Mouse (Mus musculus): ENCODE measurements around the gene Eif2b3.
A peak's percentile ranks its signal among the peaks of the same experiment; 100 is the strongest.

Gene Eif2b3

GRCm38 (mm10) chr4:117019206-117020134, at the start of gene Eif2b3:
Eif2b3 (plus strand) TSS chr4:117019402.
- peak; percentile 93 for DNase-seq (ENCODE audit: low spot score)

DNA sequence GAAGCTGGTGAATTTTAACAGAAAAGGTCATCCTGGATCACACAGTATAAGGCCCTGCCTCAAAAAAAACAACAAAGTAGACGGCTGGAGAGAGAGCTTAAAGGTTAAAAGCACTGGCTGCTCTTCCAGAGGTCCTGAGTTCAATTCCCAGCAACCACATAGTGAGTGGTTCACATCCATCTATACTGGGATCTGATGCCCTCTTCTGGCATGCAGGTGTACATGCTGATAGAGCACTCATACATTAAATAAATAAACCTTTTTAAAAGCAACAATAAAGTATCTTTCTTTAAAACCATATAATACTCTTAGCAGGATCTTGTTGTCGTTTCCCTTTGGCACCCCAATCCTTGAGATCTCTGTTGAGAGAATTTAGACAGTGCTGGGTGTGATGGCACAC, 42.7 kb upstream of the Eif2b3 start:
- DNase-seq (ENCODE audit: low spot score) = no peak

DNA sequence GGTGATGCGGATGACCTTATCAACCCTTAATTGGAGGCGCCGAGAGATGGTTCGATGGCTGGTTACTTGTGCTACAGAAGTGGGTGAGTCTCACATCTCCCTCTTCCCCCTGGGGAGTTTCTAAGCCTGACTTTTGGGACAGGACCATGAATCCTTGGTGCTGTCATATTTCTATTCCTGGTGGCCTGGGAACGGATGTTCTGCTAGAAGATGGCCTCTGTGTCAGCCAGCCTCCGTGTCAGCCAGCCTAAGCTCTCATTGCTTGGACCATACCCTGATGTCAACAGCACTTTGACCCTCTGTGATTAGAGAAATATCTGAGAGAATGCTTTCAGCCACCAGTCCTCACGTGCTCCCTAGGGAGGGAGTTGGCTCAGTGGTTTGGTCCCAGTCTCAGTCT, 33.5 kb upstream of the Eif2b3 start:
- no peak for DNase-seq (ENCODE audit: low spot score)

DNA sequence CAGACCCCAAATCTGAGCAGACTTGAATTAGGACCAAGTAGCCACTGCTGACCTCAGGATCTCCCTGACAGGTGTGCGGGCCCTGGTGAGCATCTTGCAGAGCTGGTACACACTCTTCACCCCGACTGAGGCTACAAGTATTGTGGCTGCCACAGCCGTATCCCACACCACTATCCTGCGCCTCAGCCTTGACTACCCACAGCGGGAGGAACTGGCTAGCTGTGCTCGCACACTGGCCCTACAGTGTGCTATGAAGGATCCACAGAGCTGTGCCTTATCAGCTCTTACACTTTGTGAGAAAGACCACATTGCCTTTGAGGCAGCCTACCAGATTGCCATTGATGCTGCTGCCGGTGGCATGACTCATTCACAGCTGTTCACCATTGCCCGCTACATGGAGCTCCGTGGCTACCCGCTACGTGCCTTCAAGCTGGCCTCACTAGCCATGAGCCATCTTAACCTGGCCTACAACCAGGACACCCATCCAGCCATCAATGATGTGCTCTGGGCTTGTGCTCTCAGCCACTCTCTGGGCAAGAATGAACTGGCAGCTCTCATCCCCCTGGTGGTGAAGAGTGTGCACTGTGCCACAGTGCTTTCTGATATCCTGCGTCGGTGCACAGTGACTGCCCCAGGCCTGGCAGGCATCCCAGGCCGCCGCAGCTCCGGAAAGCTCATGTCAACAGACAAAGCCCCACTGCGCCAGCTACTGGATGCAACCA, 32.6 kb upstream of the Eif2b3 start:
- DNase-seq (ENCODE audit: low spot score) = peak; percentile 41

DNA sequence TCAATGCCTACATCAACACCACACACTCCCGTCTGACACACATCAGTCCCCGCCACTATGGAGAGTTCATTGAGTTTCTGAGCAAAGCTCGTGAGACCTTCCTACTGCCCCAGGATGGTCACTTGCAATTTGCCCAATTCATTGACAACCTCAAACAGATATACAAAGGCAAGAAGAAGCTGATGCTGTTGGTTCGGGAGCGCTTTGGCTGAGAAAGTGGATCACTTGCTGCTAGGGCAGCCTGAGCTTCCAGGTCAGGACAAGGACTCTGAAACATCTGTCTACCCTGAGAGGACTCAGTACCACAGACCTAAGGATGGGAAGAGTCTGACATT, 32.1 kb upstream of the Eif2b3 start:
- no peak for DNase-seq (ENCODE audit: low spot score)

DNA sequence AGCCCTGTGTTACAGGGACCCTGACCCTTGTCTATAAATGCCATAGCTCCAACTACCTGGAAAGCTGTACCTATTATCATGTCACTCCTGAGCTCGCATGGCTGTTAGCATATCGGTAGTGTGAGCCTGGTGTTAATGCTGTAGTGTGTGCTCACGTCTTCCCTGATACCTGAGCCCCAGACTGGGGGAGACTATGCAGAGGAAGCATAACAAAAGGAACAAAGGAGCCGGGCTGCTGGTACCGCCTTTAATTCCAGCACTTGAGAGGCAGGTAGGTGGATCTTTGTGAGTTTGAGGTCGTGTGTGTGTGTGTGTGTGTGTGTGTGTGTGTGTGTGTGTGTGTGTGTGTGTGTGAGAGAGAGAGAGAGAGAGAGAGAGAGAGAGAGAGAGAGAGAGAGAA, 29.5 kb upstream of the Eif2b3 start:
- no peak for DNase-seq (ENCODE audit: low spot score)

DNA sequence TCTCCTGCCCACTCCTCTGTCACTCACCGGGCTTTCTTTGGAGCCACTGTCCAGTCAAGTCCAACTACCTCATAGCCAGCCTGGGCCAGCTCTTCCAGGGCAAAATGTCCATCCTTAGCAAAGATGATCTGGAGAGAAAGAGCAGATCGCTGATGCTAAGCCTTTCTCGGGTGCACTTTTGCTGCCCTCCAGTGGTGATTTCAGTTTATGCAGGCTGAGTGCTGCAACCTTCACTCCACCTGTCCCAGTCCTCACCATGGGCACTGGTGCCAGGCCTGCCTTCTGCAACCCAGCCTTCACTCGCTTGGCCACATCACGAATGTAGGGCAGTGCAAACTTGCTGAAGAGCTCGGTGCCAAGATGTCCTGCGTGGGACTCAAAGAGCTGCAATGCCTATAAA, 27.8 kb upstream of the Eif2b3 start:
- peak; percentile 82 for DNase-seq (ENCODE audit: low spot score)

DNA sequence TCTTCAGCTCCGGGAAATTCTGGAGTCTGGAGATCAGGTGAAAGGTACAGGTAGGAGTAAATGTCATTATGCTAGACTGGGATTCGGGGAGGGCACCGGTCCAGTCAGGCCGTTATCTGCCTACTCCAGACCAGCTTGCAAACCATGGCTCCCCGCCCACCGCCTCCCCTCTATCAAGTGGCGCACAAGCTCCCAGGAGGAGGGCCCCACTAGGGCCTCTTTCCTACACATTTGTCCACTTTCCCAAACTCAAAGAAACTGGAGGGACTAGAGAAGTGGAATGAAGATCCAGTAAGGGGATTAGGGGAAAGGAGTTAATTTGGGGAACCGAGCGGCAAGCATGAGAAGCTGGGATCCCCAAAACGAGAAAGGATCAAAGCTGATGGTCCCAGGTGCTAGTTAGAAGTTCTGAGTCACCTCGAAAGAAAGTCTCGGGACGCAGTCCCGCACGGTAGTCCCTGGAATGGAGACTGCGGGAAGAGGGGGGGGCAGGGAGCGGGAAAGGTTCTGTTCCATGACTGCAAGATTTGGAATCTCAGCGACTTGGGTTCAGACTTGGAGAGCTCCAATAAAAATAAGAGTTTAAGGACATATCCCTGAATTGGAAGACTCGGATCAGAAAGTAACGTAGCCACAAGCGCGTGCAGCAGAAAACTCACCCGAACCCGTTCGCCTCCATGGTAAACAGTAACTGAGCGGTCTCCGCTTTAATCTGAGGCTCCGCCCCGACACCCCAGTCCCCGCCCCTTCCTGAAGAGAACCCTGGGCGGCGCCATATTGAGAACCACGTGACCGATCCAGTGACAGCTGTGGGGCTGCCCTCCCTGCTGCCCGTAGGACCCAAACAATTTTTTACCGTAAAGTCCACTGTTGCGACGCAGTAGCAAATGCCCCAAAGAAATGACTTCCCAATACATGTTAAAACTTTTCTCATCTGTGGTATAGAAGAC, 25.3 kb upstream of the Eif2b3 start, which contains the start of gene Urod:
Urod (minus strand) TSS at position 742 of the 950 bp plus-strand sequence.
- peak; percentile 96 for DNase-seq (ENCODE audit: low spot score)

DNA sequence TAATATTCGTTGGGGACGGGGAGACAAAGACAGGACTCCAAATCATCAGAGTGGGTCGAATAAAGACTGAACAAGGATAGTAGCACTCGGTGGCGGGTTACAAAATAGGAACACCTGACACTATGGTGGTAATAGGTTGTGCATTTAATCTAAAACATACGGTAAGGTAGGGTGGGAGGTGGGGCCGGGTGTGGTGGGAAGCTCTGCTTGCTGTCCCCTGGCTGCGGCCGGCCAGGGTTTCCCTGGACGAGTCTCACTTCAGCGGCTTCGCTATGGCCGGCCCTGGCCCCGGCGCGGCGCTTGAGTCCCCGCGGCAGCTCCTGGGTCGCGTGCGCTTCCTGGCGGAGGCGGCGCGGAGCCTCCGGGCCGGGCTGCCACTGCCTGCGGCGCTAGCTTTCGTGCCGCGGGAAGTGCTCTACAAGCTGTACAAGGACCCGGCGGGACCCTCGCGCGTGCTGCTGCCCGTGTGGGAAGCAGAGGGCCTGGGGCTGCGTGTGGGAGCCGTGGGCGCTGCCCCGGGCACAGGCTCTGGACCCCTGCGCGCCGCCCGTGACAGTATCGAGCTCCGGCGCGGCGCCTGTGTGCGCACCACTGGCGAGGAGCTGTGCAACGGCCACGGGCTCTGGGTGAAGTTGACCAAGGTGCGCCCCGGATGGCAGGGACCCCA, 23.9 kb upstream of the Eif2b3 start, which contains the start of gene Hectd3:
Hectd3 (plus strand) TSS at position 187 of the 667 bp plus-strand sequence.
- DNase-seq (ENCODE audit: low spot score) = peak; percentile 72

DNA sequence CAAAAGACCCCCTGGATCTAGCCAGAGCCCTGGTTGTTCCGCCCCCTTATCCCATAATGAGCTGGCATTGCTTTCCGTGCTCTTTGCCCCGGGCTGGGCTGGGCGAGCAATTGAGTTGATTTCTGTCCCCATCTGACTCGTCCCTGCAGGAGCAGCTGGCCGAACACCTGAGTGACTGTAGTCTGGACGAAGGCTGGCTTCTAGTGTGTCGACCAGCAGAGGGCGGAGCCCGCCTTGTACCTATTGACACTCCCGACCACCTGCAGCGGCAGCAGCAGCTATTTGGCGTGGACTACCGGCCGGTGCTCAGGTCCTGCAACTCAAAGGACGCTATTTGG, 23.4 kb upstream of the Eif2b3 start:
- no peak for DNase-seq (ENCODE audit: low spot score)

- DNase-seq (ENCODE audit: low spot score) = no peak
Measured at GRCm38 (mm10) chr4:116999513-117000154, 19.6 kb upstream of the Eif2b3 start.

DNA sequence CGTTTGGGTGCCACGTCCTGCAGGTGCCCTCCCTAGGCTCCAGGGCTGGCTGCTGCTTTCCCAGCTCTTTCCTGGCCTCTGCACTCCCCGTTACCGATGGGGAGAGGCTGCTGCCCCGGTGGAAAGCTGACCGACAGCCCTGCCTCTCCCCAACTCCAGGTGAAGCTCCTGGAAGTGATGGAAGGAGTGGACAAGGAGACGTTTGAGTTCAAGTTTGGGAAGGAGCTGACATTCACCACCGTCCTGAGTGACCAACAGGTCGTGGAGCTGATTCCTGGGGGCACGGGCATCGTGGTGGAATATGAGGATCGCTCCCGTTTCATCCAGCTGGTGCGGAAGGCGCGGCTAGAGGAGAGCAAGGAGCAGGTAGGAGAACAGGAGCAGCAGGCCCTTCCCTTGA, 17.2 kb upstream of the Eif2b3 start:
- no peak for DNase-seq (ENCODE audit: low spot score)

GRCm38 (mm10) chr4:117002543-117003521, 16.4 kb upstream of the Eif2b3 start:
- peak; percentile 64 for DNase-seq (ENCODE audit: low spot score)

DNA sequence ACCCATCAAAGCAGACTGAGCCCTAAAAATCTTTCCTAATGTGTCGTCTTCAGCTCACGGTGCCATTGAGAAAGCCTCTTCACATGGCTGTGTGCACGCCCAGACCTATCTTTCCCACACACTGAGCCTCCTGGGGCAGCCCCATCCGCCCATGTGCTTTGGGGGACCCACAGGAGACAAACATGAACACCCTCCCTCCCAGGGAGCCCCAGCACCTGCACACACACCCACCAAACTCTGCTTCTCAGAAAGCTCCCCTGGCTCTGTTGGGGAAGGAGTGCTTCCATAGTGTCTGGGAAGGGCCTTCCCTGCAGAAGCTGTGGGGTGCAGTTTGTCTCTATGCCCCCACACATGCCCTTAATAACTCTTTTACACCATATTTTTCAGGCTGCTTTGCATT, 14.6 kb upstream of the Eif2b3 start:
- DNase-seq (ENCODE audit: low spot score) = no peak

DNA sequence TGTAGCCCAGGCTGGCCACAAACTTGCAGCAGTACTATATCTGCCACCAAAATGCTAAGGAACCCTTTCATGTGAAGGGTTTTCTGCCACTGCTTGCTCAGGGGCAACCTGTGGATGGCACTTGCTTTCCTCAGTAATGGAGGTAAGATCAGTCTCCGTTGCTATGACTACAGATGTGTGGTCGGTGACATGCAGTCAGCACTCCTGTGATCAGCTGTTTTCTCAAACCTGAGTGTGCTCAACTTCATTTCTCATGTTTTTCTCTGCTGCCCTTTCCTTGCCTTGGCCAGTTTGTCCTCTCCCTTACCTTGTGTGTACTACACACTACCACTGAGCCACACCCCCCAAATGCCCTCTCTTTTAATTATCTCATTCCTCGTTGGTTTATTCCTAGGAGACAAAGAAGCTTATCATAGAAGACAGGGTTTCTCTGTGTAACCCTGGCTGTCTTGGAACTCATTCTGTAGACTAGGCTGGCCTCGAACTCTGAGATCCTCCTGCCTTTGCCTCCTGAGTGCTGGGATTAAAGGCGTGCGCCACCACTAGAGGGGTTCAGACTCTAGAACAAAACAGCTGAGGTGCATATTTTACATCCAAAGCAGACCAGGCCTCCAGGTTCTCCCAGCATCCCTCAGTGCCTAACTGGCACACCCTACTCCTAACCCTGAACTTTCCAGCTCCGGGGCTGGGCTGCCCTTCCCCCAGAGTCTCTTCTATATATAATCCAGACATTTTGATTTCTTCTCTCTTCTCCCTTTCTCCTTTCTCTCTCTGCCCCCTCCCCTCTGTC, 13.4 kb upstream of the Eif2b3 start:
- DNase-seq (ENCODE audit: low spot score) = no peak

GRCm38 (mm10) chr4:117007058-117007457, 12.1 kb upstream of the Eif2b3 start:
- no peak for DNase-seq (ENCODE audit: low spot score)

GRCm38 (mm10) chr4:117010231-117010630, 9.0 kb upstream of the Eif2b3 start:
- no peak for DNase-seq (ENCODE audit: low spot score)

DNA sequence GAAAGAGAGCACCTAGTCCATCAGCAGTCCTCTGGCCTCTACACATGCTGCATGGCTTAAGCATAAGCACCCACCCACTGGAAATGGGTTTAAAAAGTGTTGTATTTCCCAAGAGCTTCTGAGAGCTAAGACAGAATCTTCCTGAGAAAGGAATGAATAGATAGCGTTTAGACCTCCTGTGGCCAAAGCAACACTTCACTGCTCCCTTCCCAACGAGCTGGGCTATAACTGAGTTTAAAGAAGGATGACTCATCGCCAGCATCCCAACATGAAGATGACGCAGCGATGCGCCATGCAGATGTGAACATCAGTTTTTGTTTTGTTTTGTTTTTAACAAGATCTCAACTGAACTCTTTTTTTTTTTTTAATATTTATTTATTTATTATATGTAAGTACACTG, 5.6 kb upstream of the Eif2b3 start:
- no peak for DNase-seq (ENCODE audit: low spot score)

GRCm38 (mm10) chr4:117014901-117015415, 4.2 kb upstream of the Eif2b3 start:
- DNase-seq (ENCODE audit: low spot score) = no peak

All from c-Kit-positive CD71-positive TER-119-positive erythroid progenitor cells, embryonic 14.5 days (primary cell).